Mouse (Mus musculus): ENCODE measurements around the gene Prpf38b. TPM values are rescaled to one million over a fixed set of nuclear protein-coding genes. Genes with fewer than 3 reads are reported as not detected.
"Not testable (repeated sequence)": the region's sequence is repeated elsewhere in the genome, so short reads cannot be mapped to it uniquely, and the experiment has no call there.

Gene Prpf38b
- total and polyA plus RNA-seq, 2 experiments, result 17.2 to 25.7 TPM

GRCm38 (mm10) chr3:108885686-108886530 lies 25.6 kb downstream of the Prpf38b start:
- peak; percentile 42 for DNase-seq (ENCODE audit: extremely low read depth, low read depth, low spot score)
- Histone ChIP-seq H3K36me3 (ENCODE audit: control insufficient read depth, insufficient read depth, low read length) (no peaks in the 10 kb centered on the region), H3K4me3 (ENCODE audit: insufficient read depth, low read depth, low read length) (no peak overlapping the region), H3K4me1 (ENCODE audit: control insufficient read depth, insufficient read depth, low read length) (peaks cover 5% of the 10 kb centered on the region), H3K27me3 (ENCODE audit: control insufficient read depth, insufficient read depth, low read length) (no peaks in the 10 kb centered on the region), H3K9ac (ENCODE audit: low read depth, low read length) (no peak overlapping the region), H3K79me2 (ENCODE audit: control insufficient read depth, insufficient read depth, low read length) (no peaks in the 10 kb centered on the region), H3K27ac (replicated peaks; ENCODE audit: insufficient read depth, low read depth, low read length) (no peak overlapping the region)
- no peak for TF ChIP-seq CTCF (IDR thresholded peaks at IDR 0.05; ENCODE audit: low read depth, low read length)
- no peak for TF ChIP-seq POLR2A (IDR thresholded peaks at IDR 0.05; ENCODE audit: extremely low read depth, insufficient read depth, low read length)
- 61% methylated on average over 9 of the region's 9 CpGs for WGBS

DNA sequence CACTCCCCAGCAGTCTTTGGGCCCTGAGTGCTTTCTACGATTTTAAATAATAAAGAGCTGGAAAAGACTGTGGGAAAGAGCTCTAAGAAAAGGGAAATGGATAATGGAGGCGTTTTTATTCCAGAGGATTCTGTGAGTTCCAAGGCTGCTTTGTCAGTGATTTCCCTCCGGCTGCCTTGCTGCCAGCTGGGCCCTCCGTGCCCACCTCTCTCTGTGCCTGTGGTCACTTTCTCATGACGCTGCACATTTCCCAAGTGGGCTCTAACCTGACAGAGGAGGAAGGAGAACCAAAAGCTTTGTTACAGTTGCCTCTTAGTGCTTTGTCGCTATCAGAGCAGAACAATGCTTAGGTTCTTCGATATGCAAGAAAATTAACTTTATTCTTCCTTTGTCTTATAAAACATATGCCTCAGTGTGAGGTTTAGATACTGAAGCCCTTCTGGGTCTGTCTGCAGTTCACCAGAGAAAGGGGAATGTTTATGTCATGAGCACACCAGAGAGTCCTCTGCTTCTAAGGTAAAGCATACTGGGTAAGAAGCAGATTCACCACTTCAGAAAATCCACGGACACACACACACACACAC lies 26.7 kb downstream of the Prpf38b start:
- H3K79me2 ChIP-seq (ENCODE audit: control insufficient read depth, insufficient read depth, low read length), result no peaks in the 10 kb centered on the region
- DNase-seq (ENCODE audit: extremely low read depth, low read depth, low spot score), result no peak
- no peaks in the 10 kb centered on the region for H3K36me3 ChIP-seq (ENCODE audit: control insufficient read depth, insufficient read depth, low read length)
- H3K4me1 ChIP-seq (ENCODE audit: control insufficient read depth, insufficient read depth, low read length), result peaks cover 5% of the 10 kb centered on the region
- no peak overlapping the region for H3K4me3 ChIP-seq (ENCODE audit: insufficient read depth, low read depth, low read length)
- TF ChIP-seq CTCF (IDR thresholded peaks at IDR 0.05; ENCODE audit: low read depth, low read length), result no peak
- no peak for TF ChIP-seq POLR2A (IDR thresholded peaks at IDR 0.05; ENCODE audit: extremely low read depth, insufficient read depth, low read length)
- 82% methylated on average over 8 of the region's 8 CpGs for WGBS
- no peak overlapping the region for H3K9ac ChIP-seq (ENCODE audit: low read depth, low read length)
- no peak overlapping the region for H3K27ac ChIP-seq (replicated peaks; ENCODE audit: insufficient read depth, low read depth, low read length)
- H3K27me3 ChIP-seq (ENCODE audit: control insufficient read depth, insufficient read depth, low read length), result no peaks in the 10 kb centered on the region

DNA sequence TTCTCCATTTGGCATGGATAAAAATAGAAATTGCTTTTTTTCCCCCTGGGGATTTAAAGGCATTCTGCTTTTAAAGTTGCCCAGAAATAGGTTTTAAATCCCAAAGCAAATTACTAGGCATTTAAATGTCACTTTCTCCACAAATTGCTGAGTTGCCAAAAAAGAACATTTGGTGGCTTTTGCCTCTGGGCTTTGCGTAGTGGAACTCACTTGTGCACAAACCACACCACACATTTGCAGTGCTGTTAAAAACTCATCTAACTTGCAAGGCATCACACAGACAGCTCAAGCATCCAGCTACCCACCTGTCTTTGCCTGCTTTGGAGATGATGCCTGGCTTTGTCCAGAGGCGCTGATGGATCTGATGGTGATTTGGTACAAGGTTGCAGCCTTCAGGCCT lies 28.5 kb downstream of the Prpf38b start:
- peaks cover 5% of the 10 kb centered on the region for H3K4me1 ChIP-seq (ENCODE audit: control insufficient read depth, insufficient read depth, low read length)
- H3K36me3 ChIP-seq (ENCODE audit: control insufficient read depth, insufficient read depth, low read length), result no peaks in the 10 kb centered on the region
- H3K27ac ChIP-seq (replicated peaks; ENCODE audit: insufficient read depth, low read depth, low read length), result no peak overlapping the region
- DNase-seq (ENCODE audit: extremely low read depth, low read depth, low spot score), result no peak
- no peaks in the 10 kb centered on the region for H3K79me2 ChIP-seq (ENCODE audit: control insufficient read depth, insufficient read depth, low read length)
- no peak overlapping the region for H3K4me3 ChIP-seq (ENCODE audit: insufficient read depth, low read depth, low read length)
- WGBS, result 93% methylated on average over 2 of the region's 2 CpGs
- no peak overlapping the region for H3K9ac ChIP-seq (ENCODE audit: low read depth, low read length)
- H3K27me3 ChIP-seq (ENCODE audit: control insufficient read depth, insufficient read depth, low read length), result no peaks in the 10 kb centered on the region
- TF ChIP-seq POLR2A (IDR thresholded peaks at IDR 0.05; ENCODE audit: extremely low read depth, insufficient read depth, low read length), result no peak
- no peak for TF ChIP-seq CTCF (IDR thresholded peaks at IDR 0.05; ENCODE audit: low read depth, low read length)

GRCm38 (mm10) chr3:108881873-108882272 lies 29.7 kb downstream of the Prpf38b start:
- not testable (repeated sequence) for H3K79me2 ChIP-seq (ENCODE audit: control insufficient read depth, insufficient read depth, low read length); H3K4me1 ChIP-seq (ENCODE audit: control insufficient read depth, insufficient read depth, low read length); H3K36me3 ChIP-seq (ENCODE audit: control insufficient read depth, insufficient read depth, low read length); H3K4me3 ChIP-seq (ENCODE audit: insufficient read depth, low read depth, low read length); H3K27me3 ChIP-seq (ENCODE audit: control insufficient read depth, insufficient read depth, low read length); H3K9ac ChIP-seq (ENCODE audit: low read depth, low read length); H3K27ac ChIP-seq (replicated peaks; ENCODE audit: insufficient read depth, low read depth, low read length); DNase-seq (ENCODE audit: extremely low read depth, low read depth, low spot score)
- WGBS, result 72% methylated on average over 4 of the region's 4 CpGs

DNA sequence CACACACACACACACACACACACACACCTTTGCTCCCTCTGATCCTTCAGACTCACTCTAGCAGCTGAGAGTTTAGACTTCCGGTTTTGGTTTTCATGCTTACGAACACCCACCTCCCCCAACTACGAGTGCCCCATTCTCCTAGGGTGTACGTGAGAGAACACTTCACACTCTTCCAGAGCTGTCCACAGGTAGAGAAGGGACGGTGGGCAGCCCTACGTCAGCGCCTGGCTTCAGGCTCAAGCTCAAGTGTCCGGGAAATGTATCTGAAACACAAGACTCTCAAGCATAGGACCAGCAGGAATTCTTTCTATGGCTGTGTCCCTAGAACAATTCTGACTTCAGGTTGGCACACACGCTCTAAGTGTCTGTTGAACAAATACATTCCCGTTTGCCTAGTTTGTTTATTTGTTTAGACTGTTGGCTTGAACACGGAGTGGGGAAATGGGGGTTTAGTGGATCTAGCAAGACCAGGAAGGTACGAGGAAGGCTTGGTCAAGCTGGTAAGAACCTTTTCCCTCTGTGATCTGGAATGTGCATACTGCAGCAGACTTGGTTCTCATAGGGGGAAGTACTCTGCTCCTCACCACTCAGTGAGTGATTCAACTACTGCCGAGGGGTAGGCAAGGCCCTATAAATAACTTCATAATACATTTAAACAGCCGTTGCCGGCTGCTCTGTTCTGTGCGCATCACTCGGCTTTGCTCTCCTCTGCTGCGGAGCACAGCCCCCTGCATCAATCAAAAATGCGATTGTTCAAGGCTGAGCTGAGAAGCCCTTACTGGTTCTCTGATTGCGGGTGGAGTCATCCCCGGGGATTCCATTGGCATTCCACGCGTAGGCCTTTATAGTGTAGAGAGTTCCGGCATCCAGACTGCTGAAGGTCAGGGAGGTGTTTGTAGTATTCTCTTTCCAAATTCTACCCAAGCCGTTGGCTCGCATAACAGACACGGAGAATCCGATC lies 30.7 kb downstream of the Prpf38b start:
- H3K4me3 ChIP-seq (ENCODE audit: insufficient read depth, low read depth, low read length), result no peak overlapping the region
- peaks cover 5% of the 10 kb centered on the region for H3K4me1 ChIP-seq (ENCODE audit: control insufficient read depth, insufficient read depth, low read length)
- H3K27me3 ChIP-seq (ENCODE audit: control insufficient read depth, insufficient read depth, low read length), result no peaks in the 10 kb centered on the region
- WGBS, result 75% methylated on average over 28 of the region's 28 CpGs
- H3K9ac ChIP-seq (ENCODE audit: low read depth, low read length), result no peak overlapping the region
- no peaks in the 10 kb centered on the region for H3K79me2 ChIP-seq (ENCODE audit: control insufficient read depth, insufficient read depth, low read length)
- H3K36me3 ChIP-seq (ENCODE audit: control insufficient read depth, insufficient read depth, low read length), result no peaks in the 10 kb centered on the region
- DNase-seq (ENCODE audit: extremely low read depth, low read depth, low spot score), result no peak
- no peak for TF ChIP-seq POLR2A (IDR thresholded peaks at IDR 0.05; ENCODE audit: extremely low read depth, insufficient read depth, low read length)
- TF ChIP-seq CTCF (IDR thresholded peaks at IDR 0.05; ENCODE audit: low read depth, low read length), result no peak
- no peak overlapping the region for H3K27ac ChIP-seq (replicated peaks; ENCODE audit: insufficient read depth, low read depth, low read length)

Data from liver, adult 2 months (tissue).